In genomic region chr6:146778055-146778454, GRCm38 (mm10) we compare ENCODE assay signal across 20 mouse cellular contexts. TPM values are rescaled to one million over a fixed set of nuclear protein-coding genes. Genes with fewer than 3 reads are reported as not detected.
DNase-seq lines count a peak whose midpoint lies in the region; ATAC-seq and TF ChIP-seq lines count a peak whose summit lies in the region.
"Had no signal": no experiment of that assay in that cellular context is flagged by ENCODE, and none has a peak within 500 bp of the region (broad histone marks: within the 10 kb centered on the region; RNA-seq: fewer than 3 reads in every experiment).

No protein-coding gene starts in this region.

- no peak for TF ChIP-seq CTCF in MEL (IDR thresholded peaks at IDR 0.05 in 2 of 3, conservative IDR thresholded peaks at IDR 0.05 in 1 of 3; ENCODE audit: control insufficient read depth in 1 of 3, insufficient read depth in 1 of 3, low read depth in 2 of 3, low read length in 3 of 3, poor library complexity in 1 of 3, severe bottlenecking in 1 of 3)

- TF ChIP-seq POLR2A in MEL (IDR thresholded peaks at IDR 0.05; ENCODE audit: control insufficient read depth in 1 of 2, insufficient read depth in 1 of 2, low read depth in 1 of 2, low read length in 2 of 2, poor library complexity in 1 of 2): no peak

- whole genome bisulfite sequencing in midbrain, embryonic 13.5 days: 95% methylated on average over 3 of the region's 3 CpGs

- H3K27me3 ChIP-seq in MEL (ENCODE audit: control insufficient read depth in 1 of 2, insufficient read depth in 2 of 2, low read length in 2 of 2): no peaks in the 10 kb centered on the region
- no peaks in the 10 kb centered on the region for H3K27me3 ChIP-seq in midbrain, embryonic 13.5 days
- H3K27me3 ChIP-seq: CH12.LX, Patski had no signal

- H3K4me2 ChIP-seq in midbrain, embryonic 13.5 days (replicated peaks): no peak overlapping the region

- no peak overlapping the region for H3K9ac ChIP-seq in MEL (ENCODE audit: control insufficient read depth, low read depth, low read length, poor library complexity, severe bottlenecking)
- H3K9ac ChIP-seq in midbrain, embryonic 13.5 days (replicated peaks): no peak overlapping the region

- peak; percentile 52 to 61 for TF ChIP-seq EP300 in MEL (IDR thresholded peaks at IDR 0.05; ENCODE audit: low read depth in 1 of 2, low read length in 2 of 2)

- H3K4me1 ChIP-seq in MEL (ENCODE audit: control insufficient read depth in 1 of 2, insufficient read depth in 2 of 2, low read length in 2 of 2): peaks cover 17 to 24% of the 10 kb centered on the region in 2 experiments
- H3K4me1 ChIP-seq in midbrain, embryonic 13.5 days (replicated peaks): no peaks in the 10 kb centered on the region

- DNase-seq in MEL (ENCODE audit: low read depth, low spot score): peak; percentile 53
- DNase-seq in ovary, postnatal 36 days (ENCODE audit: low spot score): no peak
- DNase-seq: adrenal gland, adult 2 months; adrenal gland, adult 8-10 months; adrenal gland, postnatal 10 days; adrenal gland, postnatal 14 days; adrenal gland, postnatal 25 days; adrenal gland, postnatal 36 days; B cell, adult 2 months; cerebellum, adult 11 months; cerebellum, adult 11-12 months; cerebellum, adult 18-20 months; cerebellum, adult 2 months had no signal

- peaks cover 5 to 23% of the 10 kb centered on the region in 2 experiments for H3K36me3 ChIP-seq in MEL (ENCODE audit: control insufficient read depth in 1 of 2, insufficient read depth in 2 of 2, low read length in 2 of 2)
- peaks cover 25% of the 10 kb centered on the region for H3K36me3 ChIP-seq in midbrain, embryonic 13.5 days

- no peaks in the 10 kb centered on the region for H3K9me3 ChIP-seq in MEL (replicated peaks; ENCODE audit: insufficient read depth, low read length)
- H3K9me3 ChIP-seq in midbrain, embryonic 13.5 days: no peaks in the 10 kb centered on the region
- H3K9me3 ChIP-seq: G1E had no signal

- peak overlapping the region; percentile 35 for H3K27ac ChIP-seq in MEL (ENCODE audit: control insufficient read depth, low read depth, low read length)
- no peak overlapping the region for H3K27ac ChIP-seq in midbrain, embryonic 13.5 days

- no peak for TF ChIP-seq RAD21 in MEL (IDR thresholded peaks at IDR 0.05; ENCODE audit: low read depth, low read length)

- ATAC-seq in megakaryocyte-erythroid progenitor cell, adult 5-6 weeks (replicated peaks; ENCODE audit: low FRiP score, low TSS enrichment, poor library complexity, severe bottlenecking): peak; percentile 48
- no peak for ATAC-seq in midbrain, embryonic 13.5 days
- ATAC-seq: activated CD4-positive, CD25-positive, alpha-beta regulatory T cell, adult 4 months; CD4-positive, CD25-positive, alpha-beta regulatory T cell, adult 4 months; Patski had no signal

- H3K79me2 ChIP-seq in MEL (ENCODE audit: control insufficient read depth, insufficient read depth, low read length, poor library complexity): no peaks in the 10 kb centered on the region

- H3K4me3 ChIP-seq in MEL (ENCODE audit: control insufficient read depth in 1 of 2, insufficient read depth in 1 of 2, low read depth in 2 of 2, low read length in 2 of 2): no peak overlapping the region
- no peak overlapping the region for H3K4me3 ChIP-seq in midbrain, embryonic 13.5 days (replicated peaks)

TF ChIP-seq in MEL, 35 proteins besides CTCF, POLR2A, EP300 and RAD21:
- TF ChIP-seq ZNF384 (IDR thresholded peaks at IDR 0.05; ENCODE audit: low read depth, low read length): no peak
- no peak for TF ChIP-seq MAFK (IDR thresholded peaks at IDR 0.05; ENCODE audit: borderline replicate concordance, low read depth, low read length)
- no peak for TF ChIP-seq MYB (IDR thresholded peaks at IDR 0.05; ENCODE audit: low read depth, low read length)
- TF ChIP-seq SIN3A (IDR thresholded peaks at IDR 0.05; ENCODE audit: low read length): no peak
- peak; percentile 66 for TF ChIP-seq ETS1 (IDR thresholded peaks at IDR 0.05; ENCODE audit: low read depth, low read length)
- TF ChIP-seq USF2 (IDR thresholded peaks at IDR 0.05; ENCODE audit: borderline replicate concordance in 1 of 2, insufficient read depth in 1 of 2, low read depth in 1 of 2, low read length in 2 of 2): no peak
- no peak for TF ChIP-seq NELFE (IDR thresholded peaks at IDR 0.05; ENCODE audit: low read depth, low read length)
- TF ChIP-seq NRF1 (IDR thresholded peaks at IDR 0.05; ENCODE audit: insufficient read depth, low read depth, low read length, poor library complexity, severe bottlenecking): no peak
- no peak for TF ChIP-seq MYC (IDR thresholded peaks at IDR 0.05; ENCODE audit: low read depth, low read length)
- peak; percentile 65; the same call in 1 of the 2 replicates for TF ChIP-seq TCF12 (IDR thresholded peaks at IDR 0.05; ENCODE audit: low read depth, low read length)
- peak; percentile 41; the same call in 1 of the 2 replicates for TF ChIP-seq MXI1 (IDR thresholded peaks at IDR 0.05; ENCODE audit: low read depth, low read length)
- no peak for TF ChIP-seq ZMIZ1 (IDR thresholded peaks at IDR 0.05; ENCODE audit: low read depth, low read length)
- no peak for TF ChIP-seq CHD2 (IDR thresholded peaks at IDR 0.05; ENCODE audit: low read length)
- no peak for TF ChIP-seq RCOR1 (IDR thresholded peaks at IDR 0.05; ENCODE audit: low read depth, low read length)
- peak; percentile 27; the same call in 1 of the 2 replicates for TF ChIP-seq TAL1 (IDR thresholded peaks at IDR 0.05; ENCODE audit: low read length)
- TF ChIP-seq TBP (IDR thresholded peaks at IDR 0.05; ENCODE audit: low read depth, low read length): no peak
- peak; percentile 57 for TF ChIP-seq GATA1 (IDR thresholded peaks at IDR 0.05; ENCODE audit: low read depth, low read length)

RNA-seq across cellular contexts. Expression of gene Arntl2, which starts 17.8 kb away (rescaled TPM):
- total RNA-seq in MEL (2012; rRNA removed): 16.8 and 20.2 TPM in 2 replicates
- polyA plus RNA-seq in MEL (2012; ENCODE audit: insufficient read depth in 1 of 2, insufficient read length in 2 of 2, low read depth in 1 of 2, low replicate concordance in 2 of 2, missing spikeins in 1 of 2): 10 to 100 TPM in 1 of 2 experiments, not detected in 1; 20.6 TPM
- not detected in 2 replicates for total RNA-seq in megakaryocyte-erythroid progenitor cell, adult 5-6 weeks (2014; fragmentation: Nextera tagmentation)
- not detected in 2 replicates for total RNA-seq in megakaryocyte-erythroid progenitor cell, adult 5-6 weeks (2017)
- polyA plus RNA-seq in midbrain, embryonic 13.5 days (2015; fragmentation: Nextera tagmentation; extraction: Ambion mirVana): 1.8 and 2.6 TPM in 2 replicates
- total RNA-seq: CH12.LX, G1E had no signal
- polyA plus RNA-seq: G1E had no signal

RNA-seq across cellular contexts. Expression of gene Stk38l, which starts 53.3 kb away (rescaled TPM):
- 5.1 and 6.2 TPM in 2 replicates for total RNA-seq in MEL (2012; rRNA removed)
- polyA plus RNA-seq in MEL (2012; ENCODE audit: insufficient read depth in 1 of 2, insufficient read length in 2 of 2, low read depth in 1 of 2, low replicate concordance in 2 of 2, missing spikeins in 1 of 2): 1 to 10 TPM in 1 of 2 experiments, not detected in 1; 9.2 TPM
- total RNA-seq in megakaryocyte-erythroid progenitor cell, adult 5-6 weeks (2014; fragmentation: Nextera tagmentation): 2.7 and 4.5 TPM in 2 replicates
- 3.4 and 6.6 TPM in 2 replicates for total RNA-seq in megakaryocyte-erythroid progenitor cell, adult 5-6 weeks (2017)
- 16.2 and 17.2 TPM in 2 replicates for polyA plus RNA-seq in midbrain, embryonic 13.5 days (2015; fragmentation: Nextera tagmentation; extraction: Ambion mirVana)

Comparison
In these comparisons a context has a peak if more than half of its experiments do, and no peak if none do; other contexts are left out.
1. RNA of gene Arntl2, which starts 17.8 kb away (total RNA-seq): 16.8 to 20.2 TPM in MEL; not detected in megakaryocyte-erythroid progenitor cell, adult 5-6 weeks; every median in the first group is over 10 times any median in the second.